Mouse (Mus musculus) 3T3-L1 (cell line): ENCODE results near the gene Orc1.

Experiments used
- DNase-seq: peaks from one replicate; pipeline ENCODE4 v3.0.0-alpha.2; 2015; ENCODE audit warnings: low read depth, low spot score

Gene Orc1

GRCm38 (mm10) chr4:108578840-108579742 is at the start of gene Orc1, which contains the start of gene Prpf38a:
Gene Orc1 (plus strand): TSS chr4:108579423.
Gene Prpf38a (minus strand): TSS chr4:108579336.
- peak; percentile 99 for DNase-seq

DNA sequence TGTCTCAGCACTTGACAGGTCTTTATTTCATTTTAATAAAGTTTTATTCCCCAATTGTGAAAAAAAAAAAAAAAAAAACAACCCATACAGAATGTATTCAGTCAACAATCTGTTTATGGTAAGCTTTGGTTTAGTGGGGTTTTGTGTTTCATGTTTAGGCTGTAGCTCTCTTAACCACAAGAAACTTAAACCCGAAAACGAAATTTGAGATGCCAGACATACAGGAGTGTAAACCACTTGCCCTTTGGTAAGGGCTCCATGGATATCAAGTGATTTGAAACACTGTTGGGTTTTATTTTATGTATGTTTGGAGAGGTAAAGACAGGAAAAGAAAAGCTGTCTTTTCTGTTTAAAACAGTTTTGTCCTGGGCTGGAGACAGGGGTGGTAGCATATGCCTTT is 39.5 kb upstream of the Orc1 start:
- peak; percentile 9 for DNase-seq

- DNase-seq = peak; percentile 62
Observed at GRCm38 (mm10) chr4:108565026-108565425, 14.2 kb upstream of the Orc1 start.

- no peak for DNase-seq
Observed at GRCm38 (mm10) chr4:108572644-108573043, 6.6 kb upstream of the Orc1 start.

GRCm38 (mm10) chr4:108579743-108580411 is 654 bp downstream of the Orc1 start:
- DNase-seq = peak; percentile 13

DNA sequence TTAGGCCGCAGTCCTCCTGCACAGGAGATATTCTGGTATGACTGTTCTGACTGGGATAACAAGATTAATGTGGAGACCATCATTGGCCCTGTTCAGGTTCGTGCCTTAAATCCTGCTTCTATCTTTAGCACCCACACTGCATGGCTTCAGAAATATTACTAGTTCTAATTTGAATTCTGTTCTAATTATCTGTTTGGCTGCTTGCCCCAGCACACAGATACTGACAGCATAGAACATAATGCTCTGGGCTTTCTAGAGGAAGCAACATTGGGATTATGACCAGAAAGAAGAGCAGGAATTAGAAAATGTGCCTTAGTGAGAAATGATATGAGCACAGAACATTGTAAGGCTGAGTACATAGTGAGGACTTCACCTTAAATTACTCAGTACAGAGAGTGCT is 14.2 kb downstream of the Orc1 start:
- no peak for DNase-seq

DNA sequence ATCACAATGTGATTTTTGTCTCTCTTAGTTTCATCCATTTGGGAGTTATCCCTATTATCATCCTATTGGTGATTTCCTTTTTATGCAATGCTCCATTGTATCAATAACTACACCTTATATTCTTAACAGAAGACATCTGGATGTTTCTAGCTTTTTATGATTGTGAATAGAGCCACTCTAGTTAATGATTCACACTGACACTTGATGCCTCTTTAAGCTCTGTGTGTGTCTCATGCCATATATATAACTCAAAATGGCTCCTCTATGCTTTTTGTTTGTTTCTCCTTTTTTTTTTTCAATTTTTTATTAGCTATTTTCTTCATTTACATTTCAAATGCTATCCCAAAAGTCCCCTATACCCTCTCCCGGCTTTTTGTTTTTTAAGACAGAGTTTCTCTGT is 16.6 kb downstream of the Orc1 start:
- no peak for DNase-seq

GRCm38 (mm10) chr4:108598306-108598705 is 19.1 kb downstream of the Orc1 start:
- DNase-seq = no peak

GRCm38 (mm10) chr4:108601870-108602269 is 22.6 kb downstream of the Orc1 start:
- no peak for DNase-seq

- no peak for DNase-seq
Observed at GRCm38 (mm10) chr4:108608651-108609050, 29.4 kb downstream of the Orc1 start.

DNA sequence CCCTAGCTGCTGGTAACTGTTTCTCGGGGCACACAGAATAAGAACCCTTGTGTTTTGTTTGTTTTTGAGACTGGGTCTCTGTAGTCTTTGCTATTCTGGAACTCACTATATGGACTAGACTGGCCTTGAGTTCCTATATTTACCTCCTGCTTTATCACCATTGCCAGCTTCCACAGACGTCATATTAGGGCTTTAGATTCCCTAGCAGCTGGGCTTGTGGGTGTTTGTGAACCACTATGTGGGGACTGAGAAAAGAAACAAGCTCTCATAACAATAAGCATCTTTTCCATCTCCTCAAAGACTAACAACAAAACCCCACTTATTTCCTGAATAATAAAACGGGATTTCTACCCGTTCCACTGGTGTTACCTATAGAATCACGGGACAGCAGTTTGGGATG is 31.7 kb downstream of the Orc1 start:
- no peak for DNase-seq

GRCm38 (mm10) chr4:108618586-108618985 is 39.4 kb downstream of the Orc1 start:
- peak; percentile 22 for DNase-seq

DNA sequence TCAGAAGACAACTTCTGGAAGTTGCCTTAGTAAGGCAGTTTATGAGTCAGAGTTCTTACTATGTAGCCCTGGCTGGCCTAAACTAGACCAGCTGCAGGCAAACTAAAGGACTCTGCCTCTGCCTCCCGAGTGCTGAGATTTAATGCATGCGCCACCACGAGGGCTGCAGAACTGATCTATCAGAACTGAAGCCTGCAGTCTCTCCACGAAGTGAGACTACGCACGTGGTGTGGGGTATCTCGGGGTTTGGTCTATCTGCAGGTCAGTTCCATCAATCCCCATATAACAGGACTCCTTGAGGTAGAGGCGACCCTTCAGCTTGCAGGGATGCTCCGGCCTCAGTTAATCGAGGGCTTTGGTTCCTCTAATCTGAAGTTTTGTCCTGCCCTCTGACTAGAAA is 39.9 kb downstream of the Orc1 start:
- DNase-seq = peak; percentile 75

DNA sequence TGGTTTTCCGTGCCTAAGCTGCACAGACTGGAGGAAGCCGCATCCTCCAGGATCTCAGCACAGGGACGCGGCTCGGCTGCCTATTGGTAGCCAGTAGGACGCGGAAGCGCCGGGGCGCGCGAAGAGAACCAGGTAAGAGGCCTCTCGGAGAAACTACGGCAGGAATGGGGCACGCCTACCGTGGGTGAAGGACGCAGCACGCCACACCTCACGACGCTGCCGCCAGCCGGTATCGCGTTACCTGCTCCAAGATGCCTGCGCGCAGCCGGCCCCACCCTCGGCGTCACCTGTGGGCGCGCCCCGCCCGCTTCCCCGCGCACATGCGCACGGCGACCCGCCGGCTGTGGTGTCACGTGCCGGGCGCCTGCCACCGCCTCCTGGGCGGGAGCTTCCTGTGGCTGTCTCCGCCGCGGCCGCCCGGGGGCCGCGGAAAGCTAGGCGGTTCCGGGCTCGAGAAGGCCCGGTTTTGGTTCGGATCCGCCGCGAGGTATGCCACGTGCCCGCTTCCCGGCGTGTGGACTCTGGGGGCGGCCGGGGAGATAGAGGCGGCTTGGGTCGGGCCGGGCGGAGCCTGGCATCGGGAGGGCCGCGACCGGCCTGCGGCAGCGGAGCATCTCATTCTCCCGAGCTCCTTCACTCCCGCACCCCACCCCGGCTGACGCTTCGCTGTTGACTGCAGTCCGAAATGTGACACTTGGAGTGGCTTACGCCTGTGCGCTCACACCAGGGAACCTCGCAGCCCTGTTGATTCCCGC is 40.5 kb downstream of the Orc1 start, which contains the start of gene Cc2d1b:
TSS of gene Cc2d1b (plus strand) at position 354 of the 755 bp plus-strand sequence.
- DNase-seq = peak; percentile 82

DNA sequence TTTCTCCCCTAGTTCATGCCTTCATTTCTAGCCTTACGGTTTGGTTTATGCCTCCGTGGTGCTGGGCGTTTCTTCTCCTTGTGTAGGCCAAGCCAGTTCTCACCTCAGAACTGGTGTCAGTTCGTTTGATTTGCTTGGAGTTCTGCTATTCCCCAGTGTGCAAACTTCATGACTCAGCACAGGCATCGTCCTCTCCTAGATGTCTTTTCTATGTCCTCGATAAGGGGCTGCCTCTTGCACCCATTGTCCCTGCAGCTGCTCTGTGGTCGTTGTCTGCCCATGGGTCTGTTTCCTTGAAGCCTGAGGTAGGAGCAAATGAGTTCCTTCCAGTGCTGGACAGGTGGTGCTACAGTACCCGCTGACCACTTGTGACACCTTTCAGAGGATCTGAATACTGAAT is 41.3 kb downstream of the Orc1 start:
- DNase-seq = peak; percentile 55

DNA sequence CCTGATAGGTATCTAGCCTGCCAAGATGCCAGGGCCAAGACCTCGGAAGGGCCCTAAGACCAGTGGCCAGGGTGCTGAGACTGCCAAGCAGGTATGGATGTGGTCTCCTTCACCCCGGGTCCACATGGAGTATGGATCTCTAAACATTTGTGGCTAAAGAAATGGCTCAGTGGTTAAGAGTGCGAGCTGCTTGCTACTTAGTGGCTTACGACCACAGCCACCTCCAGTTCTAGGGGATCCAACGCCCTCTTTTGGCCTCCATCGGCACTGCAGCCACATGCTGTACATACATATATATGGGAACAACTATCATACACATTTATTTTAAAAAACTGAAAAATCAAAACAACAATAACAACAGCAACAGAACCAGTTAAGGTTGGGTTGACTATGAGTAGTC is 42.3 kb downstream of the Orc1 start:
- peak; percentile 29 for DNase-seq

- DNase-seq = no peak
Observed at GRCm38 (mm10) chr4:108627066-108627465, 47.8 kb downstream of the Orc1 start.

GRCm38 (mm10) chr4:108629363-108629880 is 50.2 kb downstream of the Orc1 start:
- DNase-seq = no peak

DNA sequence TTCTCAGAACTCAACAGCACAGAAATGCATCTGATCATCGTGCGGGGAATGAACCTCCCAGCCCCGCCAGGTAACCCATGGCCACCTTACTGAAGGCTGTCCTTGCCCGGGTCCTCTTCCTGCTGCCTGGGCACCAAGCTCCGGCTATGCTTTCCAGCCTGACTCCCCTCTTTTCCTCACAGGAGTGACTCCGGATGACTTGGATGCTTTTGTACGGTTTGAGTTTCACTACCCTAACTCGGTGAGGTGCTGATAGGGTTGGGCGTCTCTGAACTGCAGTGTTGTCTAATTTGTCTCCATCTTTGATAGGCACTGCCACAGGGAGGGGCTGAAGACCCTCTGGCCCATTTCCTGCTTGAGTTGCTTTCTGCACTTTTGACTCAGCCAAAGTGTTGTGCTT is 50.9 kb downstream of the Orc1 start:
- no peak for DNase-seq

DNA sequence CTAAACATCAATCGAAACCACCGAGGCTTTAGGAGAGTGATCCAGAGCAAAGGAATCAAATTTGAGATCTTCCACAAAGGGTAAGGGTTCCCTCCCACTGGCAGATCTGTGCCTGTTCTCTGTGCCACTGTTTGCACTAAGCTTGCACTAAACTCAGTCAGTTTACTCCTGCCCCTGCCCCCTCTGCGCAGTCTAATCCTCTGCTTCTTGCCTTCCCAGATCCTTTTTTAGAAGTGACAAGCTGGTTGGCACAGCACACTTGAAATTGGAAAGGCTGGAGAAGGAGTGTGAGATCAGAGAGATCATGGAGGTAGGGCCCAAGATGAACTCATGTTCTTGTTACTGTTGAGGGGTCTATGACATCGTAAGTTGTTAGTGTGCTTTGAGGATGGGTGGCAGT is 52.4 kb downstream of the Orc1 start:
- no peak for DNase-seq

- DNase-seq = no peak
Observed at GRCm38 (mm10) chr4:108633703-108634102, 54.5 kb downstream of the Orc1 start.

DNA sequence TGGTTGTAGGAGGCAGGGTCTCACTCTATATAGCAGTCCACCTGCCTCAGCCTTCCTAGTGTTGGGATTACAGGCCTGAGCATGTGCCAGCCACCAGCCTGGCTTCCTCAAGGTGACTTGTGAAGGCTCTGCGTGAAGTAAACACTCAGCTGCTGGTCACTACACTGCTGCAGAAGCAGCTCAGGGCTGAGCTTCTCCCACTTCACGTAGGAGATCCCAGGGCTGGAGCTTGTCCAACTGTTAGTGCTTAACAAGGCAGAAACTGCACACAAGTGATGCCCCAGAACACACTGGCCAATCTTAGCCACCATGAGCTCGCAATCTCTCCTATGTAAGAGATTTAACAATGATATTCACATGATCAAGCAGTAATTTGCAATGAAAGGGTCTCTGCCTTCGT is 55.5 kb downstream of the Orc1 start:
- DNase-seq = no peak
